Comparison of ENCODE assay signal across 8 mouse cellular contexts in genomic region chr5:117134066-117134888, GRCm38 (mm10). TPM values are rescaled to one million over a fixed set of nuclear protein-coding genes. Genes with fewer than 3 reads are reported as not detected.
DNase-seq lines count a peak whose midpoint lies in the region; ATAC-seq lines count a peak whose summit lies in the region.

No protein-coding gene starts in this region.

- H3K4me3 ChIP-seq in heart, embryonic 12.5 days: no peak overlapping the region

- peaks cover 57% of the 10 kb centered on the region for H3K4me1 ChIP-seq in heart, embryonic 12.5 days (replicated peaks)

- H3K27ac ChIP-seq in heart, embryonic 12.5 days (ENCODE audit: poor library complexity, severe bottlenecking): peak overlapping the region; percentile 69

- 35% methylated on average over 19 of the region's 19 CpGs for WGBS in heart, embryonic 12.5 days

- H3K36me3 ChIP-seq in heart, embryonic 12.5 days: no peaks in the 10 kb centered on the region

- H3K9me3 ChIP-seq in heart, embryonic 12.5 days (replicated peaks): no peaks in the 10 kb centered on the region

- no peaks in the 10 kb centered on the region for H3K27me3 ChIP-seq in heart, embryonic 12.5 days (replicated peaks)

- no peak for ATAC-seq in heart, embryonic 12.5 days (ENCODE audit: insufficient number of reproducible peaks, low FRiP score)

- H3K4me2 ChIP-seq in heart, embryonic 12.5 days: peak overlapping the region; percentile 45

- no peak overlapping the region for H3K9ac ChIP-seq in heart, embryonic 12.5 days

- DNase-seq in heart, adult 8-10 months (ENCODE audit: low spot score): no peak
- DNase-seq in adrenal gland, postnatal 10 days: peak; percentile 27
- DNase-seq in liver: peak; percentile 82
- peak; percentile 58 to 64 for DNase-seq in spleen, postnatal 36 days (ENCODE audit: low spot score in 2 of 2)
- no peak for DNase-seq in cerebellum, adult 8-10 months
- DNase-seq in layer of hippocampus, postnatal 14 days (ENCODE audit: low spot score in 2 of 2): no peak
- no peak for DNase-seq in ovary, postnatal 36 days (ENCODE audit: low spot score)

RNA-seq across cellular contexts. Expression of gene Taok3, which starts 14.3 kb away (rescaled TPM):
- polyA plus RNA-seq in heart, embryonic 12.5 days (2016; fragmentation: Nextera tagmentation; extraction: Ambion mirVana): 11.6 and 13.3 TPM in 2 replicates
- total RNA-seq in heart, adult 8-10 months (2022): 1 to 10 TPM; 6.1 to 8.4 (median 6.3) TPM
- total RNA-seq in adrenal gland, postnatal 10 days (2021): 10 to 100 TPM; 26.0 to 29.3 TPM
- total RNA-seq in layer of hippocampus, postnatal 14 days (2021): 10 to 100 TPM; 58.2 to 58.9 TPM

RNA-seq across cellular contexts. Expression of gene Suds3, which starts 18.4 kb away (rescaled TPM):
- 74.4 and 75.2 TPM in 2 replicates for polyA plus RNA-seq in heart, embryonic 12.5 days (2016; fragmentation: Nextera tagmentation; extraction: Ambion mirVana)
- total RNA-seq in heart, adult 8-10 months (2022): 100 to 1,000 TPM in 1 of 4 experiments, 10 to 100 TPM in 3; 75.9 to 101 (median 94.1) TPM
- 100 to 1,000 TPM; 100 to 109 TPM for total RNA-seq in adrenal gland, postnatal 10 days (2021)
- total RNA-seq in layer of hippocampus, postnatal 14 days (2021): 100 to 1,000 TPM in 1 of 2 experiments, 10 to 100 TPM in 1; 96.6 to 110 TPM

Comparison
In these comparisons a context has a peak if more than half of its experiments do, and no peak if none do; other contexts are left out.
1. DNase-seq: peak in adrenal gland, postnatal 10 days (single experiment), liver (single experiment) and spleen, postnatal 36 days (2 of 2); none in heart, adult 8-10 months (single experiment), cerebellum, adult 8-10 months (single experiment), layer of hippocampus, postnatal 14 days (0 of 2) and ovary, postnatal 36 days (single experiment).